In genomic region chr9:8002806-8003205, GRCm38 (mm10) we compare ENCODE assay signal across 8 mouse cellular contexts. TPM values are rescaled to one million over a fixed set of nuclear protein-coding genes. Genes with fewer than 3 reads are reported as not detected.
DNase-seq lines count a peak whose midpoint lies in the region; ATAC-seq and TF ChIP-seq lines count a peak whose summit lies in the region.

No protein-coding gene starts in this region.

- no peak for TF ChIP-seq POLR2A in liver, adult 2 months (IDR thresholded peaks at IDR 0.05; ENCODE audit: extremely low read depth, insufficient read depth, low read length)
- TF ChIP-seq POLR2A in olfactory bulb, adult 2 months (IDR thresholded peaks at IDR 0.05; ENCODE audit: insufficient read depth, low read depth, low read length): no peak

- H3K9ac ChIP-seq in liver, adult 2 months (ENCODE audit: low read depth, low read length): peak overlapping the region; percentile 93

- peak overlapping the region; percentile 92 for H3K27ac ChIP-seq in liver, adult 2 months (replicated peaks; ENCODE audit: insufficient read depth, low read depth, low read length)
- peak overlapping the region; percentile 99 for H3K27ac ChIP-seq in forebrain, embryonic 10.5 days
- H3K27ac ChIP-seq in olfactory bulb, adult 2 months (ENCODE audit: insufficient read depth, low read depth, low read length): no peak overlapping the region

- H3K4me3 ChIP-seq in liver, adult 2 months (ENCODE audit: insufficient read depth, low read depth, low read length): peak overlapping the region; percentile 94
- peak overlapping the region; percentile 93 for H3K4me3 ChIP-seq in forebrain, embryonic 10.5 days
- peak overlapping the region; percentile 12; the same call in 1 of the 2 replicates for H3K4me3 ChIP-seq in olfactory bulb, adult 2 months (ENCODE audit: insufficient read depth, low read depth, low read length)

- no peaks in the 10 kb centered on the region for H3K9me3 ChIP-seq in forebrain, embryonic 10.5 days

- H3K4me1 ChIP-seq in liver, adult 2 months (ENCODE audit: control insufficient read depth, insufficient read depth, low read length): peaks cover 4% of the 10 kb centered on the region; the same call in 1 of the 2 replicates
- H3K4me1 ChIP-seq in forebrain, embryonic 10.5 days: peaks cover 48% of the 10 kb centered on the region
- peaks cover 15% of the 10 kb centered on the region for H3K4me1 ChIP-seq in olfactory bulb, adult 2 months (ENCODE audit: control insufficient read depth, insufficient read depth, low read length)

- DNase-seq in liver, adult 2 months (ENCODE audit: extremely low read depth, low read depth, low spot score): no peak
- DNase-seq in liver: no peak
- no peak for DNase-seq in forebrain, embryonic 10.5 days (ENCODE audit: extremely low spot score, low spot score)
- peak; percentile 53 to 57 for DNase-seq in kidney, postnatal 36 days
- DNase-seq in ovary, postnatal 36 days (ENCODE audit: low spot score): no peak

- H3K27me3 ChIP-seq in liver, adult 2 months (ENCODE audit: control insufficient read depth, insufficient read depth, low read length): no peaks in the 10 kb centered on the region
- no peaks in the 10 kb centered on the region for H3K27me3 ChIP-seq in forebrain, embryonic 10.5 days (ENCODE audit: poor library complexity, severe bottlenecking)

- peaks cover 27% of the 10 kb centered on the region for H3K79me2 ChIP-seq in liver, adult 2 months (ENCODE audit: control insufficient read depth, insufficient read depth, low read length)

- TF ChIP-seq CTCF in liver, adult 2 months (IDR thresholded peaks at IDR 0.05; ENCODE audit: low read depth, low read length): no peak
- TF ChIP-seq CTCF in olfactory bulb, adult 2 months (IDR thresholded peaks at IDR 0.05; ENCODE audit: insufficient read depth, low read depth, low read length): no peak

- peaks cover 24% of the 10 kb centered on the region for H3K36me3 ChIP-seq in liver, adult 2 months (ENCODE audit: control insufficient read depth, insufficient read depth, low read length)
- H3K36me3 ChIP-seq in forebrain, embryonic 10.5 days (replicated peaks): peaks cover 38% of the 10 kb centered on the region

- ATAC-seq in megakaryocyte progenitor cell, adult 5-6 weeks (replicated peaks; ENCODE audit: poor library complexity): no peak
- no peak for ATAC-seq in erythroid progenitor cell, adult 5-6 weeks (replicated peaks; ENCODE audit: low FRiP score, poor library complexity, severe bottlenecking)

- 5% methylated on average over 12 of the region's 12 CpGs for WGBS in liver, adult 2 months
- 5% methylated on average over 12 of the region's 12 CpGs for WGBS in forebrain, embryonic 10.5 days
- 10% methylated on average over 12 of the region's 12 CpGs for WGBS in olfactory bulb, adult 2 months

RNA-seq across cellular contexts. Expression of gene Yap1, which starts 1.6 kb away (rescaled TPM):
- 21.6 and 27.3 TPM in 2 replicates for total RNA-seq in liver, adult 2 months (2014; rRNA removed)
- 27.9 and 32.0 TPM in 2 replicates for polyA plus RNA-seq in liver, adult 2 months (2012; rRNA removed)
- 34.5 and 36.8 TPM in 2 replicates for polyA plus RNA-seq in forebrain, embryonic 10.5 days (2016; fragmentation: Nextera tagmentation; extraction: Ambion mirVana)
- polyA plus RNA-seq in olfactory bulb, adult 2 months (2012; ENCODE audit: insufficient read depth, insufficient read length, low replicate concordance, missing spikeins): not detected in 2 replicates
- total RNA-seq in megakaryocyte progenitor cell, adult 5-6 weeks (2015): not detected in 2 replicates
- total RNA-seq in megakaryocyte progenitor cell, adult 5-6 weeks (2017): not detected in 2 replicates
- 2.5 TPM in 1 of 2 replicates, not detected in the other for total RNA-seq in erythroid progenitor cell, adult 5-6 weeks (2015; ENCODE audit: low replicate concordance)
- total RNA-seq in erythroid progenitor cell, adult 5-6 weeks (2017; ENCODE audit: low replicate concordance): not detected in 2 replicates

RNA-seq across cellular contexts. Expression of gene Cfap300, which starts 39.8 kb away (rescaled TPM):
- 0.34 and 0.74 TPM in 2 replicates for total RNA-seq in liver, adult 2 months (2014; rRNA removed)
- 0.17 and 0.20 TPM in 2 replicates for polyA plus RNA-seq in liver, adult 2 months (2012; rRNA removed)
- 18.5 and 19.4 TPM in 2 replicates for polyA plus RNA-seq in forebrain, embryonic 10.5 days (2016; fragmentation: Nextera tagmentation; extraction: Ambion mirVana)
- not detected in 2 replicates for polyA plus RNA-seq in olfactory bulb, adult 2 months (2012; ENCODE audit: insufficient read depth, insufficient read length, low replicate concordance, missing spikeins)
- 0.15 and 0.25 TPM in 2 replicates for total RNA-seq in megakaryocyte progenitor cell, adult 5-6 weeks (2015)
- total RNA-seq in megakaryocyte progenitor cell, adult 5-6 weeks (2017): 0.34 and 0.62 TPM in 2 replicates
- total RNA-seq in erythroid progenitor cell, adult 5-6 weeks (2015; ENCODE audit: low replicate concordance): not detected in 2 replicates
- not detected in 2 replicates for total RNA-seq in erythroid progenitor cell, adult 5-6 weeks (2017; ENCODE audit: low replicate concordance)

Comparison
In these comparisons a context has a peak if more than half of its experiments do, and no peak if none do; other contexts are left out.
1. DNase-seq: peak in kidney, postnatal 36 days (2 of 2); none in liver, adult 2 months (single experiment), liver (single experiment), forebrain, embryonic 10.5 days (single experiment) and ovary, postnatal 36 days (single experiment).
2. H3K4me3 ChIP-seq: peak in every context shown above with its lines; median percentile 94 in liver, adult 2 months; 93 in forebrain, embryonic 10.5 days; 12 in olfactory bulb, adult 2 months.